Mouse (Mus musculus): ENCODE results near the gene Astn1. TPM values are rescaled to one million over a fixed set of nuclear protein-coding genes. Genes with fewer than 3 reads are reported as not detected.

Astn1 gene
- total and polyA plus RNA-seq, 3 experiments = not detected

DNA sequence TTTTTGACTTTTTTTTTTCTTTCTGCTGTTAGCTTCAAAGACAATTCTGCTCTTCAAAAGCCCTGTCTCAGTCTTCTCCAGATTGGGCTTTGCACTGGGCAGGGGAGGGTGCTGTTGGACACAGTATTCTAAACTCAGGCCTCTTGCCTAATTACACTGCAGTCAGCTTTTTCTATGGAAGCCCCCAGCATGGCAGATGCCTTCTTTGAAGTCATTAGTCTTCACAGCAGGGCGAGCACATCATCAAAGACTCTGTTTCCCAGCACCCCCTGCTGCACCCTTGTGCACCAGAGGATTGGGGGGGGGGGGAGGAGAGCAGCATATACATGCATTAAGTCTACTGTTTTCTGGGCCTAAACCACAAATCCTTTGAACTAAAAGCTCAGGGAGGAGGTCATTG lies 174.8 kb downstream of the Astn1 start:
- no peak for DNase-seq (ENCODE audit: low read depth, low spot score)
- Histone ChIP-seq H3K9me3 (replicated peaks; ENCODE audit: insufficient read depth, low read length) (no peaks in the 10 kb centered on the region), H3K27ac (ENCODE audit: control insufficient read depth, low read depth, low read length) (no peak overlapping the region), H3K79me2 (ENCODE audit: control insufficient read depth, insufficient read depth, low read length, poor library complexity) (no peaks in the 10 kb centered on the region), H3K4me1 (ENCODE audit: control insufficient read depth in 1 of 2, insufficient read depth in 2 of 2, low read length in 2 of 2) (no peaks in the 10 kb centered on the region), H3K9ac (ENCODE audit: control insufficient read depth, low read depth, low read length, poor library complexity, severe bottlenecking) (no peak overlapping the region), H3K27me3 (ENCODE audit: control insufficient read depth in 1 of 2, insufficient read depth in 2 of 2, low read length in 2 of 2) (no peaks in the 10 kb centered on the region), H3K4me3 (ENCODE audit: control insufficient read depth in 1 of 2, insufficient read depth in 1 of 2, low read depth in 2 of 2, low read length in 2 of 2) (no peak overlapping the region), H3K36me3 (ENCODE audit: control insufficient read depth in 1 of 2, insufficient read depth in 2 of 2, low read length in 2 of 2) (no peaks in the 10 kb centered on the region)
- TF ChIP-seq SIN3A (IDR thresholded peaks at IDR 0.05; ENCODE audit: low read length) (no peak), CTCF (IDR thresholded peaks at IDR 0.05 in 2 of 3, conservative IDR thresholded peaks at IDR 0.05 in 1 of 3; ENCODE audit: control insufficient read depth in 1 of 3, insufficient read depth in 1 of 3, low read depth in 2 of 3, low read length in 3 of 3, poor library complexity in 1 of 3, severe bottlenecking in 1 of 3) (no peak), CHD2 (IDR thresholded peaks at IDR 0.05; ENCODE audit: low read length) (no peak), POLR2AphosphoS2 (IDR thresholded peaks at IDR 0.05; ENCODE audit: low read length) (no peak), ZNF384 (IDR thresholded peaks at IDR 0.05; ENCODE audit: low read depth, low read length) (no peak), CHD1 (IDR thresholded peaks at IDR 0.05; ENCODE audit: low read depth, low read length) (no peak), MAZ (IDR thresholded peaks at IDR 0.05; ENCODE audit: low read depth, low read length) (no peak), ZC3H11A (IDR thresholded peaks at IDR 0.05; ENCODE audit: low read depth, low read length) (no peak), TCF12 (IDR thresholded peaks at IDR 0.05; ENCODE audit: low read depth, low read length) (no peak), EP300 (IDR thresholded peaks at IDR 0.05; ENCODE audit: low read depth in 1 of 2, low read length in 2 of 2) (no peak), E2F4 (IDR thresholded peaks at IDR 0.05; ENCODE audit: borderline replicate concordance, low read depth, low read length) (no peak), POLR2AphosphoS5 (IDR thresholded peaks at IDR 0.05; ENCODE audit: borderline replicate concordance, low read depth, low read length) (no peak)

DNA sequence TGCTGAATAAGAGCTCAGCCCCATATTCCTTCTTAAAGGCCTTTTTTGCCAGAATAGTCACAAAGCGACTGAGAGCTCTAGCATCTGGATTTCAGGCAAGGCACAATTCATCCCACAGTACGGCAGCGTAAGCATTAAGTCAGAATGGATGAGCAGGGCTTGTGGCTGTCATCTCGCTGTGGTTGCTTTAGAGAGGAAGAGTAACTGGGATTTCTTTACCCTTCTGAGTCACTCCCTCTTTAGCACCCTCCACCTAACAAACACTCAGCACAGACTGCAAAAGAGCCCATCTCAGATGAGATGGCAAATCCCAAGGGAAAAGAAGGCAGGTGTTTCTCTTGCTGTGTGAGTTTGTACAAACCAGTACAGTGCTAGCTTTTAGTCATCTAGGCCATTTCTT lies 183.0 kb downstream of the Astn1 start:
- TF ChIP-seq CHD2 (IDR thresholded peaks at IDR 0.05; ENCODE audit: low read length) (no peak), ZMIZ1 (IDR thresholded peaks at IDR 0.05; ENCODE audit: low read depth, low read length) (no peak), USF2 (IDR thresholded peaks at IDR 0.05; ENCODE audit: borderline replicate concordance in 1 of 2, insufficient read depth in 1 of 2, low read depth in 1 of 2, low read length in 2 of 2) (no peak), MYC (IDR thresholded peaks at IDR 0.05; ENCODE audit: low read depth, low read length) (no peak), MAFK (IDR thresholded peaks at IDR 0.05; ENCODE audit: borderline replicate concordance, low read depth, low read length) (no peak), MYB (IDR thresholded peaks at IDR 0.05; ENCODE audit: low read depth, low read length) (no peak), KAT2A (conservative IDR thresholded peaks at IDR 0.05; ENCODE audit: low read depth, low read length) (no peak), POLR2AphosphoS5 (IDR thresholded peaks at IDR 0.05; ENCODE audit: borderline replicate concordance, low read depth, low read length) (no peak), ZC3H11A (IDR thresholded peaks at IDR 0.05; ENCODE audit: low read depth, low read length) (no peak), USF1 (IDR thresholded peaks at IDR 0.05; ENCODE audit: low read depth, low read length) (no peak), MAZ (IDR thresholded peaks at IDR 0.05; ENCODE audit: low read depth, low read length) (no peak), ELF1 (IDR thresholded peaks at IDR 0.05; ENCODE audit: low read depth, low read length) (no peak)
- Histone ChIP-seq H3K4me1 (ENCODE audit: control insufficient read depth in 1 of 2, insufficient read depth in 2 of 2, low read length in 2 of 2) (no peaks in the 10 kb centered on the region), H3K36me3 (ENCODE audit: control insufficient read depth in 1 of 2, insufficient read depth in 2 of 2, low read length in 2 of 2) (no peaks in the 10 kb centered on the region), H3K4me3 (ENCODE audit: control insufficient read depth in 1 of 2, insufficient read depth in 1 of 2, low read depth in 2 of 2, low read length in 2 of 2) (no peak overlapping the region), H3K9ac (ENCODE audit: control insufficient read depth, low read depth, low read length, poor library complexity, severe bottlenecking) (no peak overlapping the region), H3K27me3 (ENCODE audit: control insufficient read depth in 1 of 2, insufficient read depth in 2 of 2, low read length in 2 of 2) (no peaks in the 10 kb centered on the region), H3K9me3 (replicated peaks; ENCODE audit: insufficient read depth, low read length) (no peaks in the 10 kb centered on the region), H3K79me2 (ENCODE audit: control insufficient read depth, insufficient read depth, low read length, poor library complexity) (no peaks in the 10 kb centered on the region), H3K27ac (ENCODE audit: control insufficient read depth, low read depth, low read length) (no peak overlapping the region)
- DNase-seq (ENCODE audit: low read depth, low spot score) = no peak

Data from MEL (cell line).